Mouse (Mus musculus): Measurements from ENCODE around the gene Ric1. TPM values are rescaled to one million over a fixed set of nuclear protein-coding genes. Genes with fewer than 3 reads are reported as not detected.

Ric1 gene
- total and polyA plus RNA-seq, 3 experiments: 41.0 to 77.2 (median 54.2) TPM

DNA sequence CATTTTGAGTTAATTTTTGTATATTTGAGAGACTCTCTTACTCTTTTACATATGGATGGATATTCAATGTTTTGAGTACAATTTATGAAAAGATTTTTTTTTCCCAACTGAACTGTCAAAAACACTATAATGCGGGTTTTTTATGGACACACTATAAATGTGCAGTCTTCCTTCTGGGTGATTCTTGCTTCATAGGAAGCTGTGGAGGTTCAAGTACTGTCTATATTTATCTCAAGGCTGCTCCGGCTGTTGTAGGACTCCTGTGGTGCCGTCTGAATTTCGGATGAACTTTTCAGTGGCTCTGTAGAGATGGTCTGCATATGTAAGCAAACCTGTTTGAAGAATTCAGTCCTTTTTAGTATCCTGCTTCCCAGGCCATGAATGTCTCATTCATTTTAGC lies 86.1 kb downstream of the Ric1 start:
- no peaks in the 10 kb centered on the region for H3K9me3 ChIP-seq (replicated peaks; ENCODE audit: insufficient read depth, low read length)
- H3K4me1 ChIP-seq (ENCODE audit: control insufficient read depth in 1 of 2, insufficient read depth in 2 of 2, low read length in 2 of 2): no peaks in the 10 kb centered on the region; a peak in 1 of 4 replicates
- no peaks in the 10 kb centered on the region for H3K79me2 ChIP-seq (ENCODE audit: control insufficient read depth, insufficient read depth, low read length, poor library complexity)
- no peak overlapping the region for H3K4me3 ChIP-seq (ENCODE audit: control insufficient read depth in 1 of 2, insufficient read depth in 1 of 2, low read depth in 2 of 2, low read length in 2 of 2)
- no peak overlapping the region for H3K27ac ChIP-seq (ENCODE audit: control insufficient read depth, low read depth, low read length)
- no peak for TF ChIP-seq ETS1 (IDR thresholded peaks at IDR 0.05; ENCODE audit: low read depth, low read length)
- no peak for TF ChIP-seq JUND (IDR thresholded peaks at IDR 0.05; ENCODE audit: low read depth, low read length)
- no peak for TF ChIP-seq USF1 (IDR thresholded peaks at IDR 0.05; ENCODE audit: low read depth, low read length)
- peaks cover 7 to 52% of the 10 kb centered on the region in 2 experiments for H3K36me3 ChIP-seq (ENCODE audit: control insufficient read depth in 1 of 2, insufficient read depth in 2 of 2, low read length in 2 of 2)
- no peak overlapping the region for H3K9ac ChIP-seq (ENCODE audit: control insufficient read depth, low read depth, low read length, poor library complexity, severe bottlenecking)
- no peaks in the 10 kb centered on the region for H3K27me3 ChIP-seq (ENCODE audit: control insufficient read depth in 1 of 2, insufficient read depth in 2 of 2, low read length in 2 of 2)
- no peak for DNase-seq (ENCODE audit: low read depth, low spot score)

DNA sequence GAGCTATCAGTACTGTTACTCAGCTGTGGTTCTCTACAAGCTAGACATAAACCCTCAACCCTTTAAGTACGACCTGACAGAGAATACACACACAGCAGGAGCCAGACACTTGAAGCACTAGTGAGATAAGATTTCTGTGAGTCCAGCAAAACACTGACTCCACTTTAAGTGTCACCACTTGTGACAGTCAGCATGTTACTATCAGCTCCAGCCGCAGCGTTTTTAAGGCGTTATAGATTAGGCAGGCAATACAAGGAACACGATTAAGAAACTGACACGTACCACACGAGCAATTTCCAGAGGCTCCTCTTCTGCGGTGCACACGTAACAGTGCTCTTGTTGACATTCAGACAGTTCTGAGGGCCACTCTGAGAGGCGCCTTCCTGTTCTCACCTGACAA lies 88.8 kb downstream of the Ric1 start:
- Histone ChIP-seq H3K4me3 (ENCODE audit: control insufficient read depth in 1 of 2, insufficient read depth in 1 of 2, low read depth in 2 of 2, low read length in 2 of 2) (no peak overlapping the region), H3K9ac (ENCODE audit: control insufficient read depth, low read depth, low read length, poor library complexity, severe bottlenecking) (no peak overlapping the region), H3K9me3 (replicated peaks; ENCODE audit: insufficient read depth, low read length) (no peaks in the 10 kb centered on the region), H3K79me2 (ENCODE audit: control insufficient read depth, insufficient read depth, low read length, poor library complexity) (no peaks in the 10 kb centered on the region), H3K27ac (ENCODE audit: control insufficient read depth, low read depth, low read length) (no peak overlapping the region), H3K4me1 (ENCODE audit: control insufficient read depth in 1 of 2, insufficient read depth in 2 of 2, low read length in 2 of 2) (no peaks in the 10 kb centered on the region), H3K36me3 (ENCODE audit: control insufficient read depth in 1 of 2, insufficient read depth in 2 of 2, low read length in 2 of 2) (peaks cover 5 to 57% of the 10 kb centered on the region in 2 experiments), H3K27me3 (ENCODE audit: control insufficient read depth in 1 of 2, insufficient read depth in 2 of 2, low read length in 2 of 2) (no peaks in the 10 kb centered on the region)
- DNase-seq (ENCODE audit: low read depth, low spot score): no peak
- TF ChIP-seq NELFE (IDR thresholded peaks at IDR 0.05; ENCODE audit: low read depth, low read length) (0 out of 2 replicates have a peak, but pooled peaks have one; percentile 6), POLR2A (IDR thresholded peaks at IDR 0.05; ENCODE audit: control insufficient read depth in 1 of 2, insufficient read depth in 1 of 2, low read depth in 1 of 2, low read length in 2 of 2, poor library complexity in 1 of 2) (0 out of 4 replicates have a peak, but pooled peaks of 1 of the 2 experiments have one; percentile 32), POLR2AphosphoS5 (IDR thresholded peaks at IDR 0.05; ENCODE audit: borderline replicate concordance, low read depth, low read length) (no peak)

DNA sequence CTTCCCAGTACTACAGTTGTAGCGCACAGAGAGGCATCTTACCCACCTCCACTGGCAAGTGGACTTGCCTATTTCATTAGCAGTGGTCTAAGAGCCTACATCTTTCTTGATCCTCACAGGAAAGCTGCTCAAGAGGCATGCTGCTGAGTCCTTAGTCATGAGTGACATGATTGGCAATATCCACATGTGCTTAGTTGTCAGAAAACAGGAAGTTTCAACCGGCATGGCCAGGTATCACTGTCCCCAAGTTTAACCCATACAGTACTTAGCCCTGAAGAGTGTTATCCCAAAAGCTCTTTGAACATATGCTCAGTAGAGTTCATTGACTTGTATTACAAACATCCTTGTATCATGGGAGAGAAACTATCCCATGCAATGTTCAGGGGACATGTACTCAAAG lies 90.0 kb downstream of the Ric1 start:
- Histone ChIP-seq H3K27me3 (ENCODE audit: control insufficient read depth in 1 of 2, insufficient read depth in 2 of 2, low read length in 2 of 2) (no peaks in the 10 kb centered on the region), H3K9me3 (replicated peaks; ENCODE audit: insufficient read depth, low read length) (no peaks in the 10 kb centered on the region), H3K9ac (ENCODE audit: control insufficient read depth, low read depth, low read length, poor library complexity, severe bottlenecking) (no peak overlapping the region), H3K4me3 (ENCODE audit: control insufficient read depth in 1 of 2, insufficient read depth in 1 of 2, low read depth in 2 of 2, low read length in 2 of 2) (no peak overlapping the region), H3K27ac (ENCODE audit: control insufficient read depth, low read depth, low read length) (no peak overlapping the region), H3K4me1 (ENCODE audit: control insufficient read depth in 1 of 2, insufficient read depth in 2 of 2, low read length in 2 of 2) (no peaks in the 10 kb centered on the region), H3K36me3 (ENCODE audit: control insufficient read depth in 1 of 2, insufficient read depth in 2 of 2, low read length in 2 of 2) (peaks cover 5 to 61% of the 10 kb centered on the region in 2 experiments), H3K79me2 (ENCODE audit: control insufficient read depth, insufficient read depth, low read length, poor library complexity) (no peaks in the 10 kb centered on the region)
- DNase-seq (ENCODE audit: low read depth, low spot score): peak; percentile 70
- TF ChIP-seq MAX (IDR thresholded peaks at IDR 0.05; ENCODE audit: low read length) (peak; percentile 75), ZMIZ1 (IDR thresholded peaks at IDR 0.05; ENCODE audit: low read depth, low read length) (0 out of 2 replicates have a peak, but pooled peaks have one; percentile 7), GABPA (IDR thresholded peaks at IDR 0.05; ENCODE audit: low read depth, low read length) (no peak), CTCF (IDR thresholded peaks at IDR 0.05 in 2 of 3, conservative IDR thresholded peaks at IDR 0.05 in 1 of 3; ENCODE audit: control insufficient read depth in 1 of 3, insufficient read depth in 1 of 3, low read depth in 2 of 3, low read length in 3 of 3, poor library complexity in 1 of 3, severe bottlenecking in 1 of 3) (no peak), CHD2 (IDR thresholded peaks at IDR 0.05; ENCODE audit: low read length) (no peak), MAFK (IDR thresholded peaks at IDR 0.05; ENCODE audit: borderline replicate concordance, low read depth, low read length) (no peak), TBP (IDR thresholded peaks at IDR 0.05; ENCODE audit: low read depth, low read length) (no peak), ETS1 (IDR thresholded peaks at IDR 0.05; ENCODE audit: low read depth, low read length) (no peak), E2F4 (IDR thresholded peaks at IDR 0.05; ENCODE audit: borderline replicate concordance, low read depth, low read length) (no peak), ZC3H11A (IDR thresholded peaks at IDR 0.05; ENCODE audit: low read depth, low read length) (no peak), MAZ (IDR thresholded peaks at IDR 0.05; ENCODE audit: low read depth, low read length) (no peak), EP300 (IDR thresholded peaks at IDR 0.05; ENCODE audit: low read depth in 1 of 2, low read length in 2 of 2) (no peak), BHLHE40 (IDR thresholded peaks at IDR 0.05; ENCODE audit: borderline replicate concordance, low read depth, low read length) (no peak), MEF2A (IDR thresholded peaks at IDR 0.05; ENCODE audit: extremely low read depth, insufficient replicate concordance, low read depth, low read length, poor library complexity, severe bottlenecking) (no peak), ZNF384 (IDR thresholded peaks at IDR 0.05; ENCODE audit: low read depth, low read length) (no peak), USF2 (IDR thresholded peaks at IDR 0.05; ENCODE audit: borderline replicate concordance in 1 of 2, insufficient read depth in 1 of 2, low read depth in 1 of 2, low read length in 2 of 2) (no peak), HCFC1 (IDR thresholded peaks at IDR 0.05; ENCODE audit: low read depth, low read length) (no peak), UBTF (IDR thresholded peaks at IDR 0.05; ENCODE audit: borderline replicate concordance, insufficient read depth, low read depth, low read length) (0 out of 2 replicates have a peak, but pooled peaks have one; percentile 52), MYB (IDR thresholded peaks at IDR 0.05; ENCODE audit: low read depth, low read length) (no peak), KAT2A (conservative IDR thresholded peaks at IDR 0.05; ENCODE audit: low read depth, low read length) (no peak), JUND (IDR thresholded peaks at IDR 0.05; ENCODE audit: low read depth, low read length) (no peak), ZKSCAN1 (IDR thresholded peaks at IDR 0.05; ENCODE audit: low read depth, low read length) (no peak)

Measured in MEL (cell line).